Mouse (Mus musculus): ENCODE data around the gene Fev.

Fev gene

DNA sequence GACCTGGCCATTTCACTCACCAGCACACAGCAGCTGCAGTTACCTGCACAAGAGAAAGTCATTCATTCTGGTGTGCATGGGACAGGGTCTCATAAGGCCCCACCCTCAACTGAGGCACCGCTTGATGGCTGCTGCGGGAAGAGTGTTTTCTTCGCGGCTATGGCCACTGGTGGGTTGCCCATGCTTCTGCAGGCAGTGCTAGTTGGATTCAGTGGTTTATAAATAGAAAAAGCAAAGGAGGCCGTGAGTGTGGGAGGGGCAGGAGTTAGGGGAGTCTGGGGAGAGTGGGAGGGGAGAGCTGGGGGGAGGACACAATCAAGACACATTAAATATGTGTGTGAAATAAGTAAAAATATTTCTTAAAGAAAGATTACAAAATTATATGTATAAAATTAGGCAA, 42.1 kb downstream of the Fev start:
- DNase-seq (ENCODE audit: extremely low read depth, insufficient read length, low spot score): no peak

DNA sequence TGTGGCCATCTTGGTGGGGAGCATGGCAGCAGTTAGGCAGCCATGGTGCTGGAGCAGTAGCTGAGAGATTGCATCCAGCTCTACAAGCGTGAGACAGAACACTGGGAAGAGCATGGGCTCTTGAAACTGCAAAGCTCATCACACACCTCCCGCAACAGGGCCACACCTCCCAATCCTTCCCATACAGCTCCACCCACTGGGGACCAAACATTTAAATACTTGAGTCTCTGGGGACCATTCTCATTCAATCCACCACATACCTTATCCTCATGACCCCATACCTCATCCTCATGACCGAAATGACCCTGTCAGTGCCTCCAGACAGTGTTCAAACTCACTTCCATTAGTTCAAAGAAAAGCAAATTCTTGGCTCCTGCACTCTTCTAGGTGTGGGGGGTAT, 52.0 kb downstream of the Fev start:
- no peak for DNase-seq (ENCODE audit: extremely low read depth, insufficient read length, low spot score)
